Mouse (Mus musculus) limb, embryonic 14.5 days (tissue): ENCODE data around the gene Gosr2. TPM values are rescaled to one million over a fixed set of nuclear protein-coding genes. Genes with fewer than 3 reads are reported as not detected.

Experiments used
- ATAC-seq: fragments of 200-750 bp; cut with Nextera tagmentation; 2 replicates; pipeline ENCODE4 v1.8.0; 2017; ENCODE audit warnings: low read depth, moderate number of reproducible peaks, moderate TSS enrichment; ENCODE audit not compliant: low FRiP score
- DNase-seq: peaks from one replicate; pipeline ENCODE4 v3.0.0-alpha.2; 2015; ENCODE audit warnings: low spot score
- H3K27ac ChIP-seq: fragments of 300-500 bp; sonication (generic); replicated peaks from 2 replicates; pipeline ENCODE4 v1.5.1; 2014; ENCODE audit warnings: low read depth, mild to moderate bottlenecking, low read length, moderate library complexity, mixed read lengths
- H3K27me3 ChIP-seq: fragments of 300-500 bp; sonication (generic); 2 replicates; pipeline ENCODE4 v1.6.1; 2014; ENCODE audit warnings: low read length, mixed read lengths; ENCODE audit not compliant: control insufficient read depth, insufficient read depth
- H3K36me3 ChIP-seq: fragments of 300-500 bp; sonication (generic); 2 replicates; pipeline ENCODE4 v1.6.1; 2014; ENCODE audit warnings: mild to moderate bottlenecking, low read length, moderate library complexity, mixed read lengths; ENCODE audit not compliant: control insufficient read depth, insufficient read depth
- H3K4me1 ChIP-seq: fragments of 300-500 bp; sonication (generic); 2 replicates; pipeline ENCODE4 v1.6.1; 2014; ENCODE audit warnings: antibody characterized with exemption, low read length, mixed read lengths; ENCODE audit not compliant: control insufficient read depth, insufficient read depth
- H3K4me2 ChIP-seq: fragments of 300-500 bp; sonication (generic); replicated peaks from 2 replicates; pipeline ENCODE4 v1.6.1; 2014; ENCODE audit warnings: low read depth, mild to moderate bottlenecking, low read length, moderate library complexity; ENCODE audit not compliant: severe bottlenecking
- H3K4me3 ChIP-seq: fragments of 300-500 bp; sonication (generic); replicated peaks from 2 replicates; pipeline ENCODE4 v1.5.1; 2014; ENCODE audit warnings: low read length
- H3K9ac ChIP-seq: fragments of 300-500 bp; sonication (generic); 2 replicates; pipeline ENCODE4 v1.6.1; 2014; ENCODE audit warnings: mild to moderate bottlenecking, low read depth, low read length, moderate library complexity; ENCODE audit not compliant: severe bottlenecking
- H3K9me3 ChIP-seq: fragments of 300-500 bp; sonication (generic); 2 replicates; pipeline ENCODE4 v1.6.1; 2016; ENCODE audit warnings: low read length; ENCODE audit not compliant: control insufficient read depth
- POLR2A ChIP-seq: fragments of 200-500 bp; IDR thresholded peaks from 2 replicates; pipeline ENCODE4 v1.8.0; 2012; ENCODE audit warnings: inconsistent platforms, mild to moderate bottlenecking, moderate library complexity, borderline replicate concordance; ENCODE audit not compliant: insufficient read depth, insufficient read length; ENCODE audit errors: extremely low read depth
- WGBS: fragments of 180-500 bp; shearing (Covaris S2); extraction: QIAGEN DNeasy Blood & Tissue Kit; methylation state at CpG from one replicate; pipeline ENCODE4 v1.1.7; 2014; 5-methylcytosine and 5-hydroxymethylcytosine counted together
- polyA plus RNA-seq, 2 experiments: library from polyadenylated mRNA; depleted of rRNA in 1 of 2; stranded (reverse) in 1 of 2; unstranded in 1 of 2; fragments of >200 nt; fragmentation: Nextera tagmentation in 1 of 2; extraction: Ambion mirVana in 1 of 2; gene quantifications; 2 replicates each; pipeline versions ENCODE4 v1.2.1 to v1.2.3; 2012 to 2014

Gosr2 gene
- 104 and 111 TPM in 2 replicates for polyA plus RNA-seq (2012; rRNA removed)
- polyA plus RNA-seq (2014; fragmentation: Nextera tagmentation; extraction: Ambion mirVana): 106 and 107 TPM in 2 replicates

GRCm38 (mm10) chr11:103697565-103698176 is at the start of gene Gosr2:
Gene Gosr2 (minus strand): TSS chr11:103697898.
- peak within 1 kb of the TSS; percentile 98 for H3K27ac ChIP-seq
- H3K4me2 ChIP-seq: peak within 1 kb of the TSS; percentile 57
- peaks cover 6% of the 10 kb centered on the region; the same call in 1 of the 2 replicates for H3K4me1 ChIP-seq
- H3K9me3 ChIP-seq: no peaks in the 10 kb centered on the region
- H3K9ac ChIP-seq: peak within 1 kb of the TSS; percentile 92
- H3K36me3 ChIP-seq: no peaks in the 10 kb centered on the region
- DNase-seq: peak; percentile 96
- TF ChIP-seq POLR2A: peak; percentile 64; the same call in 1 of the 2 replicates
- no peaks in the 10 kb centered on the region for H3K27me3 ChIP-seq
- peak within 1 kb of the TSS; percentile 97 for H3K4me3 ChIP-seq
- 0% methylated on average over 55 of the region's 57 CpGs for WGBS
- ATAC-seq: peak; percentile 97

- DNase-seq: no peak
- no peaks in the 10 kb centered on the region for H3K27me3 ChIP-seq
- H3K9ac ChIP-seq: no peak overlapping the region
- no peak for TF ChIP-seq POLR2A
- H3K36me3 ChIP-seq: no peaks in the 10 kb centered on the region
- no peak overlapping the region for H3K4me3 ChIP-seq
- H3K4me1 ChIP-seq: no peaks in the 10 kb centered on the region
- WGBS: 70% methylated on average over 19 of the region's 19 CpGs
- no peak overlapping the region for H3K27ac ChIP-seq
- no peak overlapping the region for H3K4me2 ChIP-seq
- ATAC-seq: no peak
- no peaks in the 10 kb centered on the region for H3K9me3 ChIP-seq
These were observed 37.5 kb upstream of the Gosr2 start for GRCm38 (mm10) chr11:103735046-103735781.

GRCm38 (mm10) chr11:103734411-103735045 is 36.8 kb upstream of the Gosr2 start:
- no peaks in the 10 kb centered on the region for H3K36me3 ChIP-seq
- H3K27ac ChIP-seq: no peak overlapping the region
- ATAC-seq (no peak), DNase-seq (no peak)
- H3K9me3 ChIP-seq: no peaks in the 10 kb centered on the region
- no peak overlapping the region for H3K4me3 ChIP-seq
- no peaks in the 10 kb centered on the region for H3K4me1 ChIP-seq
- no peak overlapping the region for H3K9ac ChIP-seq
- H3K27me3 ChIP-seq: no peaks in the 10 kb centered on the region
- H3K4me2 ChIP-seq: no peak overlapping the region
- 69% methylated on average over 5 of the region's 5 CpGs for WGBS
- TF ChIP-seq POLR2A: no peak

DNA sequence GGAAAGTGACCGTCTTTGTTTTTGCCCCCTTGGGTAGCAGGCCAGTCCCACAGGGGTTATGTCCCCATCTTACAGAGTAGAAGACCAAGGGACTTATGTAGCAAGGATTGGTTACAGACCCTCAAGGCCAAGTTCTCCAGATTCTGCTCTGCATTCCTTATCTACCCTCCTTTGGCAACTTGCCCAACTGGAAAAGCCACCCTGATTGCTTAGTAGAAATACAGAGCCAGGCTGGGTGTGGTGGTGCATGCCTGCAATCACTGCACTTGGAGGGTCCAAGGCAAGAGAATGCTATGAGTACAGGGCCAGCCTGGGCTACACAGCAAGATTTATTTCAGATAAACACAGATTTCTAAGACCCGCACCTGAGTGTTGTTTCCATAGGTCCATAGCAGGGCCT is 36.3 kb upstream of the Gosr2 start:
- no peak overlapping the region for H3K4me2 ChIP-seq
- no peak for TF ChIP-seq POLR2A
- ATAC-seq: no peak
- no peaks in the 10 kb centered on the region for H3K27me3 ChIP-seq
- 78% methylated on average over 2 of the region's 2 CpGs for WGBS
- no peak overlapping the region for H3K9ac ChIP-seq
- no peak overlapping the region for H3K27ac ChIP-seq
- H3K36me3 ChIP-seq: no peaks in the 10 kb centered on the region
- no peaks in the 10 kb centered on the region for H3K9me3 ChIP-seq
- H3K4me1 ChIP-seq: no peaks in the 10 kb centered on the region
- no peak for DNase-seq
- no peak overlapping the region for H3K4me3 ChIP-seq

DNA sequence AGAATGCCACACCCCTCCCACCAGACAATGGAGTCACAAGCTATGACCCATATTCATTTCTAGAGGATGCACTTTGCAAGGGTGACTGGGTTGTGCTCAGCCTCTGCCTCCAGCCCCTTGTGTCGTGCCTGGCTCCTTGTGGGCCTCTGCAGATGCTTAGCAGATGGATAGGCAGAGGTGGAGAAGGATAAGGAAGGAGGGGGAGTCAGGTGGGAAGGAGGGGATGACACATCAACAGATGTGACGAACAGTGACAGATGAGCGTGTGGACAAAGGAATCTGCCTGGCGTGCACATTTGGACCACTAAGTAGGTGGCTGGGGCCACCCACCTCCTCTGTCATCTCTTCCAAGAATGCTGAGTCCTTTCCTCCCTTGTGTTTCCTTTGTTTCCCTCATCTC is 35.4 kb upstream of the Gosr2 start:
- no peaks in the 10 kb centered on the region for H3K27me3 ChIP-seq
- no peaks in the 10 kb centered on the region for H3K9me3 ChIP-seq
- ATAC-seq: no peak
- H3K36me3 ChIP-seq: no peaks in the 10 kb centered on the region
- no peaks in the 10 kb centered on the region for H3K4me1 ChIP-seq
- no peak for TF ChIP-seq POLR2A
- H3K9ac ChIP-seq: no peak overlapping the region
- WGBS: 56% methylated on average over 4 of the region's 4 CpGs
- H3K4me3 ChIP-seq: no peak overlapping the region
- no peak overlapping the region for H3K27ac ChIP-seq
- no peak for DNase-seq
- H3K4me2 ChIP-seq: no peak overlapping the region
